Mouse (Mus musculus): ENCODE measurements at regions not wholly inside any gene's neighbourhood (a gene's known extent, or its start where the extent isn't known, plus 50 kb on each side); places are given as distances from the start of the nearest gene placed in this dataset.

GRCm38 (mm10) chr10:96724436-96725175 lies 107.8 kb downstream of the Btg1 start:
- no peak for TF ChIP-seq CTCF (IDR thresholded peaks at IDR 0.05; ENCODE audit: low read depth)
- no peak for TF ChIP-seq EP300 (IDR thresholded peaks at IDR 0.05; ENCODE audit: low read depth)

Data from liver, embryonic 14.5 days (tissue).